Mouse (Mus musculus): Measurements from ENCODE around the gene Ms4a5. TPM values are rescaled to one million over a fixed set of nuclear protein-coding genes. Genes with fewer than 3 reads are reported as not detected.

The Ms4a5 gene
- polyA plus RNA-seq, 1 experiment: not detected

GRCm38 (mm10) chr19:11232348-11232747 lies 51.3 kb downstream of the Ms4a5 start, which contains the start of gene Ms4a12:
Ms4a12 (minus strand) TSS chr19:11232448.
- no peak within 1 kb of the TSS for H3K4me3 ChIP-seq
- no peak for TF ChIP-seq TCF3 (IDR thresholded peaks at IDR 0.05; ENCODE audit: insufficient read length, low read depth)
- TF ChIP-seq USF1 (IDR thresholded peaks at IDR 0.05; ENCODE audit: low read depth): no peak
- no peak for TF ChIP-seq MYOG (IDR thresholded peaks at IDR 0.05; ENCODE audit: control insufficient read depth in 1 of 3, insufficient read depth in 1 of 3, insufficient read length in 2 of 3, low read depth in 2 of 3)
- TF ChIP-seq POLR2A (IDR thresholded peaks at IDR 0.05; ENCODE audit: insufficient read length, low read depth): no peak
- TF ChIP-seq CEBPB (IDR thresholded peaks at IDR 0.05; ENCODE audit: insufficient read depth, poor library complexity, severe bottlenecking): no peak
- TF ChIP-seq MYOD1 (IDR thresholded peaks at IDR 0.05; ENCODE audit: control insufficient read depth in 1 of 3, insufficient read length in 2 of 3, low read depth in 2 of 3): no peak
- no peak for TF ChIP-seq REST (IDR thresholded peaks at IDR 0.05; ENCODE audit: insufficient read depth, insufficient read length)
- no peak for TF ChIP-seq POLR2AphosphoS2 (IDR thresholded peaks at IDR 0.05; ENCODE audit: insufficient read length, low read depth)
- TF ChIP-seq TCF12 (IDR thresholded peaks at IDR 0.05; ENCODE audit: insufficient read depth, poor library complexity, severe bottlenecking): no peak
- no peak for TF ChIP-seq MAX (IDR thresholded peaks at IDR 0.05; ENCODE audit: low read depth)
- no peak for TF ChIP-seq SRF (IDR thresholded peaks at IDR 0.05; ENCODE audit: control insufficient read depth, insufficient read length, low read depth)
- no peaks in the 10 kb centered on the region for H3K27me3 ChIP-seq (ENCODE audit: control insufficient read depth, insufficient read depth, insufficient read length)
- H3K79me2 ChIP-seq (ENCODE audit: control insufficient read depth, insufficient read depth): no peaks in the 10 kb centered on the region
- H3K36me3 ChIP-seq (ENCODE audit: control insufficient read depth, insufficient read depth): no peaks in the 10 kb centered on the region
- H3ac ChIP-seq (ENCODE audit: control insufficient read depth, insufficient read length): no peak within 1 kb of the TSS
- H3K4me2 ChIP-seq (ENCODE audit: low read depth): no peak within 1 kb of the TSS

Other genes with a start within 250 kb of the Ms4a5 start
- gene Ms4a8a, start 202.8 kb downstream of the Ms4a5 start, polyA plus RNA-seq (2012; fragmentation: generic; extraction: Trizol): 0.17 TPM
- gene 1700017D01Rik, start 153.0 kb downstream of the Ms4a5 start, polyA plus RNA-seq (2012; fragmentation: generic; extraction: Trizol): not detected
- not detected for gene 1700025F22Rik, start 118.6 kb downstream of the Ms4a5 start, polyA plus RNA-seq (2012; fragmentation: generic; extraction: Trizol)
- not detected for gene Ms4a13, start 87.1 kb downstream of the Ms4a5 start, polyA plus RNA-seq (2012; fragmentation: generic; extraction: Trizol)
- not detected for gene Ms4a12, start 51.4 kb downstream of the Ms4a5 start, polyA plus RNA-seq (2012; fragmentation: generic; extraction: Trizol)
- gene Ms4a1, start 17.6 kb downstream of the Ms4a5 start, polyA plus RNA-seq (2012; fragmentation: generic; extraction: Trizol): not detected
- not detected for gene Ms4a14, start 30.6 kb upstream of the Ms4a5 start, polyA plus RNA-seq (2012; fragmentation: generic; extraction: Trizol)
- gene Ms4a7, start 52.3 kb upstream of the Ms4a5 start, polyA plus RNA-seq (2012; fragmentation: generic; extraction: Trizol): not detected
- gene Ms4a4a, start 91.7 kb upstream of the Ms4a5 start, polyA plus RNA-seq (2012; fragmentation: generic; extraction: Trizol): not detected
- not detected for gene Ms4a4c, start 120.9 kb upstream of the Ms4a5 start, polyA plus RNA-seq (2012; fragmentation: generic; extraction: Trizol)
- gene Ms4a4b, start 159.7 kb upstream of the Ms4a5 start, polyA plus RNA-seq (2012; fragmentation: generic; extraction: Trizol): not detected
- not detected for gene Ms4a6c, start 185.5 kb upstream of the Ms4a5 start, polyA plus RNA-seq (2012; fragmentation: generic; extraction: Trizol)
- gene Gm8369, start 202.1 kb upstream of the Ms4a5 start, polyA plus RNA-seq (2012; fragmentation: generic; extraction: Trizol): not detected
- not detected for gene Ms4a6b, start 232.6 kb upstream of the Ms4a5 start, polyA plus RNA-seq (2012; fragmentation: generic; extraction: Trizol)

Data from myocyte (in vitro differentiated cells).